Mouse (Mus musculus) liver, embryonic 12.5 days (tissue): Measurements from ENCODE around the gene H6pd. TPM values are rescaled to one million over a fixed set of nuclear protein-coding genes. Genes with fewer than 3 reads are reported as not detected.

Experiments used
- ATAC-seq: fragments of 200-750 bp; cut with Nextera tagmentation; 2 replicates; pipeline ENCODE4 v1.8.0; 2017; ENCODE audit warnings: moderate number of reproducible peaks, mild to moderate bottlenecking, moderate library complexity
- H3K27ac ChIP-seq: fragments of 300-500 bp; sonication (generic); 2 replicates; pipeline ENCODE4 v1.5.1; 2016; ENCODE audit warnings: mild to moderate bottlenecking
- H3K27me3 ChIP-seq: fragments of 300-500 bp; sonication (generic); replicated peaks from 2 replicates; pipeline ENCODE4 v1.6.1; 2016; ENCODE audit warnings: mild to moderate bottlenecking, moderate library complexity
- H3K36me3 ChIP-seq: fragments of 300-500 bp; sonication (generic); 2 replicates; pipeline ENCODE4 v1.6.1; 2016; ENCODE audit warnings: mild to moderate bottlenecking, moderate library complexity
- H3K4me1 ChIP-seq: fragments of 300-500 bp; sonication (generic); 2 replicates; pipeline ENCODE4 v1.6.1; 2016
- H3K4me2 ChIP-seq: fragments of 300-500 bp; sonication (generic); 2 replicates; pipeline ENCODE4 v1.6.1; 2016; ENCODE audit warnings: mild to moderate bottlenecking, moderate library complexity
- H3K4me3 ChIP-seq: fragments of 300-500 bp; sonication (generic); 2 replicates; pipeline ENCODE4 v1.5.1; 2016; ENCODE audit warnings: mild to moderate bottlenecking, moderate library complexity
- H3K9ac ChIP-seq: fragments of 300-500 bp; sonication (generic); 2 replicates; pipeline ENCODE4 v1.6.1; 2016; ENCODE audit warnings: mild to moderate bottlenecking, moderate library complexity
- H3K9me3 ChIP-seq: fragments of 300-500 bp; sonication (generic); replicated peaks from 2 replicates; pipeline ENCODE4 v1.6.1; 2016; ENCODE audit warnings: mild to moderate bottlenecking, moderate library complexity
- WGBS: fragments of 180-500 bp; shearing (Covaris S2); methylation state at CpG from one replicate; pipeline ENCODE4 v1.1.7; 2016; ENCODE audit not compliant: insufficient replicate concordance; 5-methylcytosine and 5-hydroxymethylcytosine counted together
- polyA plus RNA-seq: library from polyadenylated mRNA; unstranded; fragments of >200 nt; fragmentation: Nextera tagmentation; extraction: Ambion mirVana; gene quantifications from 2 replicates; pipeline ENCODE4 v1.2.1, GENCODE M21; 2016

H6pd gene
- polyA plus RNA-seq, 1 experiment from 2014 or later, result 9.0 TPM

GRCm38 (mm10) chr4:149930755-149931154 is 78.1 kb downstream of the H6pd start:
- Histone ChIP-seq H3K4me2 (no peak overlapping the region), H3K4me3 (no peak overlapping the region), H3K27ac (no peak overlapping the region), H3K27me3 (peaks cover 24% of the 10 kb centered on the region), H3K9ac (no peak overlapping the region), H3K36me3 (no peaks in the 10 kb centered on the region), H3K9me3 (no peaks in the 10 kb centered on the region; the same call in 1 of the 2 replicates), H3K4me1 (no peaks in the 10 kb centered on the region)
- 48% methylated on average over 3 of the region's 3 CpGs for WGBS
- ATAC-seq, result no peak

Other genes starting within 250 kb of the H6pd start
- gene Slc25a33, start 234.7 kb downstream of the H6pd start, polyA plus RNA-seq, result 17.1 and 17.3 TPM in 2 replicates
- gene Spsb1, start 54.0 kb downstream of the H6pd start, polyA plus RNA-seq, result 0.97 and 1.5 TPM in 2 replicates
- gene Gpr157, start 78.3 kb upstream of the H6pd start, polyA plus RNA-seq, result 0.18 and 0.37 TPM in 2 replicates
- gene Slc2a5, start 110.3 kb upstream of the H6pd start, polyA plus RNA-seq, result 0.22 and 0.30 TPM in 2 replicates
- not detected in 2 replicates for gene Slc2a7, start 139.9 kb upstream of the H6pd start, polyA plus RNA-seq
- not detected in 2 replicates for gene Car6, start 192.3 kb upstream of the H6pd start, polyA plus RNA-seq
- 1,241 and 1,342 TPM in 2 replicates for gene Eno1, start 227.7 kb upstream of the H6pd start, polyA plus RNA-seq